Mouse (Mus musculus): ENCODE data around the gene Ddx49.

GRCm38 (mm10) chr8:70315624-70316510, 13.6 kb upstream of the Ddx49 start, which contains the start of gene Cers1:
- TF ChIP-seq CTCF (IDR thresholded peaks at IDR 0.05; ENCODE audit: low read depth) (no peak), EP300 (IDR thresholded peaks at IDR 0.05; ENCODE audit: low read depth) (no peak)
